Mouse (Mus musculus) Muller cell, postnatal 12 days (primary cell): ENCODE results near the gene Hras.

Experiments used
- DNase-seq: peaks from one replicate; pipeline ENCODE4 v3.0.0-alpha.2; 2015; ENCODE audit errors: inconsistent ontology term

The Hras gene

DNA sequence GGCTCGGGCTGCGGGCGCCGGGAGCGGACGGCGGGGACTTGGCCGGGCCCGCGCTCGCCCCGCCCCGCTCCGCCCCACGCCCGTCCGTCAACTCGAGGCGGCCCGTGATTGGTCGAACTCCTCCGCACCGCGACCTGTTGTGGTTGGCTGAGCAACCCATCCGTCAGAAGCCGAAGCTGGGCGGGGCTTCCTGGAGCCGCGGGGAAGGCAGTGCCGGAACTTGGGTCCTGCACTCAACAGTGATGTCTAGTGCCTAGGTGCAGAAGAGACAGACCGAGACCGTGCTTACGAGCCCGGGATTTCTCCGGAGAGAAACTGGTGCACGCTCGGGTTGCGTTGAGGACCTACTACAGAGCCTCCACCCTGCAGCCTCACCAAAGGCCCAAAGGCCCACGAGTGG is at the start of gene Hras, which contains the start of gene Lrrc56:
Gene Hras (minus strand): TSS at position 58 of the 400 bp plus-strand sequence.
Gene Lrrc56 (plus strand): TSS at position 210 of the 400 bp plus-strand sequence.
- DNase-seq, result peak; percentile 98

DNA sequence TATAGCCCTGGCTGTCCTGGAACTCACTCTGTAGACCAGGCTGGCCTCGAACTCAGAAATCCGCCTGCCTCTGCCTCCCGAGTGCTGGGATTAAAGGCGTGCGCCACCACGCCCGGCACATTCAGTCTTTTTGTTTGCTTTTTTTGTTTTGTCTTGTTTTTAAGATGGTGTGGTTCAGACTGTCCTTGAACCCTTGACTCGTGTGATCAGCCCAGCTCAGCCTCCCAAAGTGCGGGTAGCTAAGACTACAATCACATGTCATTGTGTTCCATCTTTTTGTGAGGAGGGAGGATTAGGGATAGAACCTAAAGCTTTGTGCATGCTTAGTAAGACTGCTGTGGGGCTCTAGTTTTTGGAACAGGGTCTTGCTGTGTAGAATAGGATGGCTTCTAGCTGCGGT is 37.7 kb upstream of the Hras start:
- DNase-seq, result no peak

DNA sequence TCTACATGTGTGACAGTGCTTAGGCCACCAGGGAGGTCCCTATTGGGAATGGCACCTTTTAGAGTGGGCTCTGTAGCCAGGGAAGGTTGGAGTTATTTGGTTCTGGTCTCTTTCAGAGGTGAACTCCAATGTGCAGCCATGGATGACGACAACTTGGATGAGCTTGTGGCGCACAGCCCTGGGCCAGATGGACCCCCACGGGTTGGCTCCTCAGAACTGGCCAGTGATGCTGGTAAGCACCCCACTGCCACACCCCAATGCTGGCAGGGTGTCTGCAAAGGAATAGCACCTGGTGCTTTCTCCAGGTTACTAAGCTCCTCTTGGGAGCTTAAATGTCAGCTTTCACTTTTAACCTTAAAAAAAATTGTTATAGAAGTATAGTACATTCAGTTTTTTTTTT is 37.3 kb upstream of the Hras start:
- DNase-seq, result no peak

DNA sequence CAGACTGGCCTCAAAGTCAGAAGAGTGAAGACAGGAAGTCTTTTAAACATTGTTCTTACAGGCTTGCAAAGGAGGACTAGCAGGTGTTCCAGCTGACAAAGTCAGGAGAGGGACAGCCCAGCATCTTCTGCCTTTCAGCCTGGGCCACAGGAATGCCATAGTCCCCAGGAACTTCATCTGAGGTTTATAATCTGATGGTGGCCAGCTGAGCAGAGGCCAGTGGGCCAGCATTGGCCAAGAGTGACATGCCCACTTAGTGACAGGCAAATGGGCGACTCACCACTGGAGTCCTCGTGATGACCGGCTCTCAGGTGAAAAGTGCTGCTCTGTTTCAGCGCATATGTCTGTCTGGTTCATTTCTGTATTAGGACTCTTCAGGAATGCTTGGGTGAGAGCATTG is 36.8 kb upstream of the Hras start:
- DNase-seq, result peak; percentile 35

DNA sequence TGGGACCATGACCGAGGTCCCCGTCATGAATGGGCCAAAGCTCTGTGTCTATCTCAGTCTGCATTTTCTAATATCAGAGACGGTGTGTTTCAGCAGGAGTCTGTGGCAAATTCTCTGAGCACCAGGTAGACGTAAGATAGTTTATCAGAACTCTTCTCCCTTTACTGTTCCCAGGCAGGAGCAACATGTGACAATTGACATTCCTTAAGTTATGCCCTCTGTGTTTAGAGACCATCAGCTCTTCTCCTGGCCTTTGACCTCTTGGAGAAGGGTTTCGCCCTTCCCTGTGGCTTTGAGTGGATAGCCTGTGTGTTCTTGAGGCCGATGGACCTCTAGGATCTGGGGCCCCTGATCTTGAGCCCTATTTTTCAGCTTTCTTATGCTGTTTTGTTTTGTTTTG is 35.9 kb upstream of the Hras start:
- no peak for DNase-seq

DNA sequence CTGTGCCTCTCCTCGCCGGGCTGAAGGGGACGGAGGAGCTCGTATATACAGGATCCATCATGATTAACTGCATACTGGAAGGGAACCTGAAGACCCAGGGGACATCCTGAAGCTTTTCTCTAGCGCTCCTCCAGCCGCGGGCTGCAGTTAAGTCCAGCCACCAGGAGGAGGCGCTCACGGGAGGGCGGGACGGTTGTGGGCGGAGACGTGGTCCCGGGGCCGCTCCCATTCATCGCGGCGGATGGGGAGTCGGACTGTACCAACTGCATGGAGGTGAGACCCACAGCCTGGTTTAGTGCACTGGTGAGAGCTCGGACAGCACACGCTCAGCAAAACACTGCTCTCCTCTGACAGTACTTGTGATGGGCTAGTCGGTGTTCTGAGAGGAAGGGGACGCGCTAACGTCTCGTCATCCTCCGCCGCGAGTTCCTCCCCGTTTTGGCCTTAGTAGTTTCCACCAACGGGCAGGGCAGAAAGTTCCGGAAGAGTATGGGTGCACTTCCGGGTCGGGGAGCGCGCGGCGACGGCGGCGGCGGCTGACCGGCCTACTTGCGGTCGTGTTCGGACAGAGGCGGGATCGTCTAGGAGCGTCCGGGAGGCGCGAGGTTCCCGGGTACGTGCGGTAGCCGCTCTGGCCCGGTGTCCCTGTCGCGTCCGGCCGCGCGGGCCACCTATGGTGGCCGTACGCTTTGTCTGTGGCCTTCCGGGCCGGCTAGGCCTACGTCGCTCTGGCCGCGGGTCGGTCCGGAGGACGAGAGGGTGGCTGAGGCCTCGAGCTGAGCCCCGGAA is 34.7 kb upstream of the Hras start, which contains the start of gene Phrf1:
Gene Phrf1 (plus strand): TSS at position 506 of the 789 bp plus-strand sequence.
- peak; percentile 93 for DNase-seq

DNA sequence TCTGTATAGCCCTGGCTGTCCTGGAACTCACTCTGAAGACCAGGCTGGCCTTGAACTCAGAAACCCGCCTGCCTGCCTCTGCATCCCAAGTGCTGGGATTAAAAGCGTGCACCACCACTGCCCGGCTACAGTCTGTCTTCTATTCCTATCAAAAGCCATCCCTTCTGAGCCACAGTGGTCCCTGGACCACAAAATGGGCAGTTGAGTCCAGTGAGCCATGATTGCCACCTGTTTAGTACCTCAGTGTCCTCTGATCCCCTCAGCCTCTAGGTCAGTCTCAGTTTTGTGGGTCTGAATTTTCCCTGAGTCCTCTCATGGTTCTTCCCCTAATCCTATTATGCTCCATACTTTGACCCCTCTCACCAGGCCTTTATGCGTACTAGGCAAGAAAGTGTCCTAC is 34.0 kb upstream of the Hras start:
- no peak for DNase-seq

DNA sequence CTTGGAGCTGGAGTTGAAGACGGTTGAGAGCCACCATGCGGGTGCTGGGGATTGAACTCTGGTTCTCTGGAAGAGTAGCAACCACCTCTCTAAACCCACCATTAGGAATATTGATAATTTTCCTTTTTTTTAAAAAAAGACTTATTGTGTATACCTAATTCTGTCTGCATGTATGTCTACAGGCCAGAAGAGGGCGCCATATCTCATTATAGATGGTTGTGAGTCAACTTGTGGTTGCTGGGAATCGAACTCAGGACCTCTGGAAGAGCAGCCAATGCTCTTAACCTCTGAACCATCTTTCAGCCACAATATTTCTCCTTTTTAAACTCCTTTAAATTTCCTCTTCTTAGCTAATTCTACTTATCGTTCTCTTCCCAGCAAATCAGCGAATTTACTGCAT is 32.7 kb upstream of the Hras start:
- DNase-seq, result no peak

DNA sequence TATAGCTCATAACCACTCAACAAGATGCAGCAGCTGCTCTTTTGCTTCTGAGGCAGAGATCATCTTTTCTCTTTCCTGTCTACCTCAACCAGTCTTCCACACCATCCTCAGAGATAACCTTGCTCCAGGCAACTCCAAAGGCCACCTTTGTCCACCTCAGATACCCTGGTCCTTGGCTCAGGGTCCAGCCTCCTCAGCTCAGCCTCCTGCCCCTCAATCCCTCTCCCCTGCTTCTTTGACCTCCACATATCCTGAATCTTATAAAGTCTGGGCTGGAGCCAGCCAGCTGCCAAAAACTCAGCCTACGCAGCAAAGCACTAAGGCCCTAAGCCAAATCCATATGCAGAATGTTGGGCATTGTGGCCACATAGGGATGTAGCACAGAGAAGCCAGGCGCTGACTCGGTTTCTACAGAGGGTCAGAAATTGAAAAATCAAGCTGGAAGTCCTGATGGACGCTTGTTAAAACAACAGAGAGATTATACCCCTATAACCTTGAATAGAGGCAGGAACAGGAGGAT is 29.0 kb upstream of the Hras start:
- DNase-seq, result no peak

DNA sequence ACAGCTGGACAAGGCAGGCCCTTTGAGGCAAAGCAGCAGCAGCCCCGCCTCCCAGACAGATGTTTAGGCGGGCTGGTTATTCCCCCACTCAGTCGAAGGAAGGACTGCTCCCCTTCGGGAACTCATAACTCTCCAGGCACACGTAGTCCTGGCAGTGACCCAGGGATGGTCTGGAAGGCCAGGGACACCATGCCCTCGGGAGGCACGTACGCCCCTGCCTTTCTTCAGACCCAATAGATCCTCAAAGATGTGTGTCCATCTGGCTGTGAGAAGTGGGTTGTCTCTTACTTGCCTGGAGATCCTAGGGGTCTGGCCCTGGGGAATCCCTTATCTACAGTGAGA is 28.3 kb upstream of the Hras start:
- no peak for DNase-seq

DNA sequence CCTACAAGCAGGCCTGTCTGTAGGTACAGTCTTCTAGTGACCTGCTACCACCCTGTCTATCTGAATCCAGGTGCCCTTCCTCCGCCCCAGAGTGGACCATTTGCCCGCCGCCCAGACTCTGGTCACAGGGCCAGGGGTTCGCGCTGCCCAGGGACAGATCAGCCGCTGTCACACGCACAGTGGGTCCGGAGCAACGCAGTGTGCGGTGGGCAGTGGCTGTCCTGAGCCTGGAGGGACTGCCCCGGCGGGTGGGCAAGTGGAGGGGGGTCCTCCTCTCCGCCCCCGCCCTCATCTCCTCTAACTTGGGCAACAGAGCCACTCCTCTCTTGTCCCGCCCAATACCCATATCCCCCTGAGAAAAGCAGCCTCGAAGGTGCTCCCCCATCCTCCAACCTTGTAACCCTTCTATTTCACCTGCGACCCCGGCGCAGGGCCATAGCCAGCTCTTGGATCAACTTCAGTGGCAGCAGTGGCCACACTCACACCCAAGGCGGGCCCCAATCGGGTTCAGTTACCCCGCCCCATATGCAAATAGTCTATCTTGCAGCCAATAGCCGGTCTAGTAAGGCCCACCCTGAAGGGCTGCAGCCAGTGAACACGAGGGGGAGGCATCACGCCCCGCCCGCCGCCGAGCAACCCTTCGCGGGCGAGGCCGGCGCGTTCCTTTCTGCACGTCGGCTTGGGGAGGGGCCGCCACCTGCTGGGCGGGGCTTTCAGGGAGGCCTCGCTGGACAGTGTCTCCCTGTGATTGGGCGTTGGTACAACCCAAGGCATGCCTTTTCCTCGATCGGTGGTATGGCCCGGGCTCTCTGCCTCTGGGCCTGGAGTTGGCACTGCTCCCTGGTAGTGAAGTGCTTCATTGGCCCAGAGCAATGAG is 27.7 kb upstream of the Hras start:
- peak; percentile 100 for DNase-seq

DNA sequence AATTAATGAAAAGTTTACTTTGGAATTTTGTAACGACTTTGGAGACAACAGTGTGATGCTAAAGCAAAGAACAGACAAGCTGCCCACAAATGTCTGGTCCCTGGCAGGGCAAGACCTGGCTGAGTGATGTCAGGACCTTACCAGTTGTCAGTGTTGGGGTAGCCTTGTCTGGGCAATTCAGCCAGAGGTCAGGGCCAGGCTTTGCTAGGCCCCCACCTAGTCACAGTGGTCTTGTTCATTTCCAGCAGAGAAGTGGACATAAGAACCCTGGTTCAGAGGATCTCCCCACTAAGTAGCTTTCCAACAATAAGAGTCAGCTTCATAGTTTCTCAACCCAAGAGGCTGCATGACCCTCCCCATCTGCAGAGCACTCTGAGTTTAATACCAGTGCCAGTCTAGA is 26.6 kb upstream of the Hras start:
- DNase-seq, result no peak

DNA sequence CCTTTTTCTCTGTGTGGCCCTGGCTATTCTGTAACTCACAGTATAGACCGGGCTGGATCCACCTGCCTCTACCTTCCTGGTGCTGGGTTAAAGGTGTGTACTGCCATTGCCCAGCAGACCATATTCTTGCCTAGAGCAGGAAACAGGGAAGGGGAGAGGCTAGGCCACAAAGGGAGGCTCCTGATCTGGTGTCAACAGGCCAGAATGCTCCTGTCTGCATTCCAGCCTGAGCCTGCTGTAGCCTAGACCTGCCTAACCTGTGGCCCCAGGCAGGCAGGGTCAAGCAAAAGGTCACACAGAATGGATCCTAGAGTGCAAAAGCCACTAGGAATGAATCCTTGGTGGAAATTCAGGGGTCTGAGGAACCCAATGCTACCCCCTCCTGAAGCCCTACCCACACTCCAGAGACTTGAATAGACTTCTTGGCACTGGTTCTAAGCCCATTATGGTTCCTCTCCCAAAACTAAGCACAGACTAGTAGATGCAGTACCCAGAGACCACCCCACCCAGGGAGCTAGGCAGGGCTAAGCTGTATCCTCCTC is 25.8 kb upstream of the Hras start:
- DNase-seq, result no peak

DNA sequence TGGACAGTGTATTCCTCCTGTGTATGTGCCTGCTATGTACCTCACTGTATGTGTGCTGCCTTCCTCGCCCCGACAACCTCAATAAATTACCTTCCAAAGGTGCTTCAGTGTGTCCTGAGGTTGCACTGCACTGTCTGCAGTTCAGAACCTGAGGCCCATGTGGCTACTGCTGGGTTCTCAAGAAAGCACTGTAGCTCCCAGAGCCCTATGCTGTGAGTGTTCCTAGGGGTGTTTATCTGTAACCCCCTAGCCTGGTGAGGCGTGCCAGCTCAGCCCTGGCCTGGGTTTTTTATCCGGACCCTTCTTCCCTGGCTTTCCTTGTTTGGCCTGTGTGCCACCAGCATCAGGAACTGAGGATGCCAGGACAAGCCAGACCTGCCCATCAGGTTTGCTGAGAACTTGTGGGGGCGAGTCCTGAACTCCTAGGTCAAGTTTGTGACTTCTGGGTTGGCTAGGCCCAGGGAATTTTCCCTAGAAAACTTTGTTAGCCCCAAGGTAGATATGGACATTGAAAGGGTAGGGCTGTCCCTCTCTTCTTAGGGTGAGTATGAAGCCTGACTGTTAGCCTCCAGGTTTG is 24.8 kb upstream of the Hras start:
- no peak for DNase-seq

DNA sequence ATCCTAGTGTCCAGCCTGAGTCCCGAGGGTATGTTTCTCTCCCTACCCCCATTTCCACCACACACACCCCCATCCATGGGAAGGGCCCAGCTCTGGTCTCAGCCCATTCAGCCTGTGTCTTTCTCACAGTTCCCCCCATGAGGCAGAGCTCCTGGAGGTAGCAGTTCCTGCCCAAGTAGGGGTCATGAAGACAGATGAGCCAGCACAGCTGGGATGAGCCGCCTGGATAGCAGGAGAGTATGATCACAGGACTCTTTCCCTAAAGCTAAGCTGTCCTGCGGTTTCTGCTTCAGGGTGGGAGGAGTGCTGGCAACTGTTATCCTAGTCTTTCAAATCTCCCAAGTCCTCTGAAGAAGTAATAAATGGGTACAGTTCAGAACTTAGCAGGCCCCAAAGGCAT is 24.3 kb upstream of the Hras start:
- no peak for DNase-seq

DNA sequence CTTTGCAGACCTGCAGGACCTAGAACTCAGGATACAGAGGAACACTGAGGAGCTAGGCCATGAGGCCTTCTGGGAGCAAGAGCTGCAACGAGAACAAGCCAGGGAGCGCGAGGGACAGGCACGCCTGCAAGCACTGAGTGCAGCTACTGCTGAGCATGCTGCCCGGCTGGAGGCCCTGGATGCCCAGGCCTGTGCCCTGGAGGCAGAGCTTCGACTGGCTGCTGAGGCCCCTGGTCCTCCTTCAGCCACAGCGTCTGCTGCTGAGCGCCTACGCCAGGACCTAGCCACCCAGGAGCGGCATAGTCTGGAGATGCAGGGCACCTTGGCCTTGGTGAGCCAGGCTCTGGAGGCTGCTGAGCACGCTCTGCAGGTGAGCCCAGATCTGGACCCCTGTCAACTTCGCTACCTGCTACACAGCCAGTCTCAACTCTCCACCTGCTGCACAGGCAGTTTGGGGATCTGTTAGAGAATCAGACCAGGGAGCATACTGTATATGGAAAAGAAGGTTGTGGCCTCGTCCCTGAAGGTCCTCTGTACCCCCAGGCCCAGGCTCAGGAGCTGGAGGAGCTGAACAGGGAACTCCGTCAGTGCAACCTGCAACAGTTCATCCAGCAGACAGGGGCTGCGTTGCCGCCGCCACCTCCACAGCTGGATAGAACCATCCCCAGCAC is 23.7 kb upstream of the Hras start:
- no peak for DNase-seq

DNA sequence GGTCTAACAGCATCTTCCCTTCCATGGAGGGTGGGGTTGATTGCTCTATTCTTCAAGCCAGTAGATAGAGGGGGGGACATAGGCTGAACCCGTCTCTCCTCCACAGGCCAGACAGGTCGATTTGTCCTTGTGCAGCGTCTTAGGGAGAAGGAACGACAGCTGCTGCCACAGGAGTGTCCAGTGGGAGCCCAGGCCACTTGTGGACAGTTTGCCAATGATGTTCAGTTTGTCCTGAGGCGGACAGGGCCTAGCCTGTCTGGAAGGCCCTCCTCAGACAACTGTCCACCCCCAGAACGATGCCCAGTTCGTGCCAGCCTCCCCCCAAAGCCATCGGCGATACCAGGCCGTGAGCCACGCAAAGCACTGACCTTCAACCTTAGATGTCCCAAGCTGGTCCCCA is 23.1 kb upstream of the Hras start:
- no peak for DNase-seq

DNA sequence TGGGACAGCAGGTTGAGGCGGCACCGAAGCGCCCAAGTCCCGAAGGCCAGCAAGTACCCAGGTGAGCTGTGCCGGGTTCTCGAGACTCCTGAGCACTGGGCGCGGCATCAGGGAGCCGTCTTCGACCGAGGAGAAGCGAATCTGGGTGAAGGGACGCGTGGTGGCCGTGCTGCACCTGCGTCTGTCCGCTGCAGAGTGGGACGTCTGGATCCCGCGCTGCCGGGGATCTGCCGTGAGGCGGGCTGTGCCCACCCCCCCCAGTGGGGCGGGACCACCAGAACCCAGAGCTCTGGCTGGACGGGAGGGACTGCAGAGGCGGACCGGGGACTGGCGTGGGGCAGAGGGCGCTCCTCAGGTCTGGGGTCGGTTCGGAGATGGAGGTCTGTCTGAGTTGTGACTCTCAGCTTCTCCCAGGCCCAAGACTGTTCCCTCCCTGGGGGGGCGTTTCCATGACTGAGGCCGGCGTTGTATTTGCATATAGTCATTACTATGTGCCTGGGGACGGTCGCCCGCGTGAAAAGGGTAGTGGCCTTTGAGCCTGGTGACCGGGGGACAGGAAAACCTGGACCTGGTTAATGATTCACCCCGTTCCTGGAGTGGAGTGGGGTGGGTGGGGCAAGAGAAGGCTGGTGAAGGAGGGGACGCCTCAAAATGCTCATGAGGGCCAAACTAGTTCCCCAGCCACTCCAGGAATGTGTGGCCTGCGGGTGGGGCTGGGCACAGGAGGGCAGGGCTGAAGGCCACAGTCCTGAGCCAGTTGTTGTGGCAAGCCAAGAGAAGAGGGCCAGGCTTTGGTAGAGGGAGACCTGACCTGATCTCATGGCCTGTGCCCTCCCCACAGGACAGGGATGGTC is 22.3 kb upstream of the Hras start:
- DNase-seq, result peak; percentile 91

DNA sequence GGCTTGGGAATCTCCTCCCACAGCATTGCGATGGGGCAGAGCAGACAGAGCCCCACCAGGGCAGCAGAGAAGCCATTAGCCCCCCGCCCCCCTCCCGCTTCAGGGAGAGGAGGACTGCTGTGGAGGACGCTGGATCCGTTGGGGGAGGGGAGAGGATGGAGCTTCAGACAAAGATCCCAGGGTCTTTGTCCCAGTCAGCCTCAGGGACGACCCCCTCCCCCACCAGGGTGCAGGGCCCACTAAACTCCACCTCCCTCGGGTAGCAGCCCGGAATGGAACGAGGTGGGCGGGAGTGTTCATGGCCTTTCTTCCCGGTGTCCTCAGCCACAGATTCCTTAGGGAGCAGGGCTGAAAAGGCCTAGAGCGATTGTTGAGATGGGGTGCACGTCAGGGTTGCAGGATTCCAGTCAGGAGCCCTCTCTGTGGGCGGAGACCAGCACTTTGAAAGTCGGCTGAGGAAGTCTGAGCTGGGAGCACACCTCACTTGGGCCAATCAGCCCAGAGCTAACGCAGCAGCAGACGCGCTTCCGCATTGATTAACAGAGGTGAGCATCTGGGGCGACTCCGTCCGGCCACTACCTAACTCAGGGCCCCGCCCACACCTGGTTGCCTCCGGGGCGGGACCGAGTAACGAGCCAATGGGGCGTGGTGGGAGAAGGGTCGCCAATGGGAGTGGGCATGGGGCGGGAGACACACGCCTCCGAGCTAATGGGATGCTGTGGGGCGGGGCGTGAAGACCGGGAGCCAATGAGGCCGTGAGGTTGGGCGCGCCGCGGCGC is 21.5 kb upstream of the Hras start, which contains the start of gene Rassf7:
Gene Rassf7 (plus strand): TSS at position 760 of the 779 bp plus-strand sequence.
- DNase-seq, result peak; percentile 98

DNA sequence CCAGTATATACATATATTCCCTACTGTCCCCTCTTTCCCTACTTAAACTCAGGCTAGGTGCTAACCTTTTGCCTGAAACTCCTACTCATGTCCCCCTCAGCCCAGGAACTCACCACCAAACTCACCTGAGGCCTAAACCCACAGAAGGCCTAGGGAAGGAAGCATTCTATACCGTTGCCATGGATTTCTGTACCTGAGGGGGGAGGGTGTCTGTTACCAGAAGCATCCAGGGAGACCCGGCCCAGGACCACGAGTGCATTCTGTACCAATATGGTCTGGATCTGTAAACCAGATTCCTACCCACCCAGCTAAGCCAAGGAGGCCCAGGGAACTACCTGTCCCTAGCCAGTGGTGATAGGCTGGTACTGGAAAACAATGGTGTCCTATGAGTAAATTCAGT is 20.5 kb upstream of the Hras start:
- DNase-seq, result no peak
